Mouse (Mus musculus) adrenal gland, postnatal 10 days (tissue): ENCODE data around the gene Ift52. TPM values are rescaled to one million over a fixed set of nuclear protein-coding genes. Genes with fewer than 3 reads are reported as not detected.

Experiments used
- DNase-seq: peaks from one replicate; pipeline ENCODE4 v3.0.0; 2021; ENCODE audit warnings: mixed read lengths
- microRNA-seq: library from miRNA; unstranded; fragments of <30 nt; microRNA quantifications from one replicate; pipeline ENCODE4 v1.2.0, GENCODE M21; 2021
- total RNA-seq, 2 experiments: library from RNA; stranded (reverse); gene quantifications; 2 replicates each; pipeline ENCODE4 v1.2.3; 2021

The Ift52 gene
- total RNA-seq, 2 experiments from 2014 or later: 35.6 to 38.1 TPM

- no peak for DNase-seq
Measured at GRCm38 (mm10) chr2:163074006-163074405, 56.9 kb downstream of the Ift52 start.

- DNase-seq: no peak
Measured at GRCm38 (mm10) chr2:163074808-163075207, 57.7 kb downstream of the Ift52 start.

- DNase-seq: no peak
Measured at GRCm38 (mm10) chr2:163075234-163075633, 58.1 kb downstream of the Ift52 start.

DNA sequence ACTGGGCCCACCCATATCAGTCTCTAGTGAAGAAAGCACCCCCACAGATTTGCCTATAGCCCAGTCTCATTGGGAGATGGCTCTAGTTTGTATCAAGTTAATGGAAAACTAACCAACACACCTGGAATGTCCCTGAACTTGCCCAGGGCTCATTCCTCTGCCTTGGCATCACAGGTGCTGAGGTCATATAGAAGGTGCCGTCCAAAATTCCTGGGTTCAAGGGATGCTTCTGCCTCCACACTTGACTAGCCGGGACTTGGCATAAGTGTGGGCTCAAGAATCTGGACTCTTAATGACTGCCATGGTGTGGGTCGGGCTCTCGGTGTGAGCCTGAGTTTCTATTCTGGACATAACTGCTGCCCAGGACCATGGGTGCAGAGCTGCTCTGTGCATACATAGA, 61.9 kb downstream of the Ift52 start:
- no peak for DNase-seq

DNA sequence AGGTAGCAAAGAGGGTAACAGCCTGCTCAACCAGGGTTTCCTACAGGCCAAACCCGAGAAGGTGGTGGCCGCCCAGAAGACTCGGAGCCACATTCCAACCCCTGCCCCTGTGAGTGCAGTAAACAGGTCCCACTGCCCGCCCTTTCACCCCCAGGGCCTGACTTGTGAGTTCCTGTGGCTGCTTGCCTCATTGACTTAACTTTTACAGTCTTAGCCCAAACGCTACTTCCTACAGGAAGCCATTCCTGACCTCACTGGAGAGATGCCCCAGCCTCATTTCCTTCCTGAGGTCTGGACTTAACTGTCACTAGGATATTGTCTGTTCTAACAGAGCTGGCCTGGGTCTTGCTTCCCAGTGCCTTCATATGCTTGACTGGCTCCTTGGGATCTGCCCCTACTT, 65.4 kb downstream of the Ift52 start:
- DNase-seq: no peak

DNA sequence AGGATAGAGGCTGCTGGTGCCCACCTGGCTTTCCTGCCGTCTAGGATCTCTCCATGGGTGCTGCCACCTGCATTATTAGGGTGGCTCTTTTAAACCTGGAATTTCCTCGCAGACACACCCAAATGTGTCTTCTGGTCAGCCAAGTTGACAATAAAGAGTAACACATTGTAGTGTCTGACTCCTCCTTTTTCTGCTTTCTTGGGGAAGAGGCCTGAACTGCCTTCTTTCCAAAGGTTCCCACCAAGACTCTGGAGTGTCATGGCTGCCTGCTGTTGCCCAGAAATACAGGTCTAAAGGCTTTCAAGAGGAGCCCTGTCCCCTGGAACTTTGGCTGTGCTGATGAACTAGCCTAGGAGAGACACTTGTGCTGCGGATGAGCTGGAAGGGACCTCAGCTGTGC, 67.4 kb downstream of the Ift52 start:
- no peak for DNase-seq

DNA sequence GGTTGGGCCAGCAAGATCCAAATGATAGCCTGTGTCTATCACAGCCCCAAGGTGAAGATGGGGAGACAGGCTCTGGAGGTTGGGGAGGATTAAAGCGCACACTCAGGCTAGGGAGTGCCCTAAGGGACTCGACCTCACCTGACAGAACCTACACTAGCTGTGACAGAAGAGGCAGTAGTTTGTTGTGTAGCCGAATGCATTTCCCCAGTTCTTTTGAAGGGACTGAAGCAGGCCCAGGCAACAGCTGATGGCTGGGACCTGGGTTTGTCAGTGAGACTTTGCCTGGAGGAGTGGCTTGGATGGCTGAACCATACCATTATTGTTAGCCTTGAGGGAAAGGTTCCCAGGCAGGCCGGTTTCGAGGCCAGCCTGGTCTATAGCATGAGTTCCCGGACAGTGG, 67.9 kb downstream of the Ift52 start:
- DNase-seq: no peak

GRCm38 (mm10) chr2:163086561-163086960, 69.4 kb downstream of the Ift52 start:
- DNase-seq: no peak

GRCm38 (mm10) chr2:163087728-163088127, 70.6 kb downstream of the Ift52 start, which contains the start of gene Gtsf1l:
Gtsf1l (minus strand) TSS chr2:163087855.
- DNase-seq: no peak

DNA sequence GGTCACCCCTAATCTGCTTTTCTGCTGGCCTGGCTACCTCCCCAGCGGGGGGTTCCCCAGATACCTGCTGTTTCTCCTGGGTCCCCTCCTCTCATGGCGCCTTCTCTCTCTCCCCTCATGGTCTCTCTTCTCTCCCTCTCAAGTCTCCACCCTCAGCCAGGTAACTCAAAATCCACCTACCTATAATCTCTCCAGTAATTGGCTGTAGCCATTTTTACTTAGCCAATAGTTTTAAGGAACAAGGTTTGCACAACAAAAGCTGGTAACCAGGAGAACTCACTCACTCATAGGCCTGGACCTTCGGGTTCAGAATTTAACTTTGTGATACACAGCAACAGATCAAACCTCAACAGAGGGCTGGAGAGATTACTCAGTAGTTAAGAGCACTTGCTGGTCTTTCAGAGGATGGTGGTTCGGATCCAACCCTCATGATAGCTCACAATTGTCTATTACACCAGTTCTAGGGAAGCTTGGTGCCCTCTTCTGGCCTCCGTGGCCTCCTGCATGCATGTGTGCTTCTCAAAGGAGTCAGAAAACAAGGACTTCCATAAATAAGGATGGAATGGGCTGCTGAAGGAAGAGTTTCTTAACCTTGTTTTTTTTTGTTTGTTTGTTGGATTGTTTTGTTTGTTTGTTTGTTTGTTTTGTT, 72.4 kb downstream of the Ift52 start:
- DNase-seq: peak; percentile 58

DNA sequence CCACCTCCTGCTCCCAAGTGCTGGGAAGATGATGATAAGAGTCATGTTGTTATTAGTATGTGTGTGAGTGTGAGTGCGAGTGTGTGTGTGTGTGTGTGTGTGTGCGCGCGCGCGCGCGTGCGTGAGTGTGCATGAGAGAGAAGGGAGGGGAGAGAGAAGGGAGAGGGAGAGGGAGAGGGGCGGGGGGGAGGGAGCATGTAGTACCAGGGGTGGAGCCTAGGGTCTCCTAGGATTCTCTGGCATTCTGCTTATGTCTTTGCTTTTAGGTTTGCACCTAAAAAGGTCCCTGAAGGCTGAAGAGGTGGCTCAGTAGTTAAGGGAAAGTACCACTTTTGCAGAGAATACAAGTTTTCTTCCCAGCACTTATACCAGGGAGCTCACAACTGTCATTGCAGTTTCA, 77.8 kb downstream of the Ift52 start:
- DNase-seq: no peak

Small RNA genes within 50 kb of the gene (microRNA-seq; reads per million reads assigned to microRNA genes)
- gene Gm22174 (not detected), gene Mir7003 (not detected)

Other genes with a start within 250 kb of the Ift52 start
- 100 to 1,000 TPM; 149 to 168 TPM for gene Srsf6, start 85.8 kb upstream of the Ift52 start, total RNA-seq
- gene L3mbtl1, start 73.9 kb upstream of the Ift52 start, total RNA-seq: under 1 TPM; 0.33 to 0.63 TPM
- gene Sgk2, start 30.0 kb upstream of the Ift52 start, total RNA-seq: 1 to 10 TPM; 2.1 to 3.1 TPM
- 10 to 100 TPM in 1 of 2 experiments, 1 to 10 TPM in 1; 8.8 to 11.1 TPM for gene Mybl2, start 37.3 kb downstream of the Ift52 start, total RNA-seq
- not detected for gene Gtsf1l, start 70.5 kb downstream of the Ift52 start, total RNA-seq
- 1 to 10 TPM; 3.9 to 5.0 TPM for gene Tox2, start 185.8 kb downstream of the Ift52 start, total RNA-seq